Mouse (Mus musculus) lung, postnatal 10 days (tissue): ENCODE measurements around the gene Pitpnm1.
"Not testable (repeated sequence)": the region's sequence is repeated elsewhere in the genome, so short reads cannot be mapped to it uniquely, and the experiment has no call there.

Source experiments
- DNase-seq: peaks from one replicate; pipeline ENCODE4 v3.0.0; 2021

Pitpnm1 gene

DNA sequence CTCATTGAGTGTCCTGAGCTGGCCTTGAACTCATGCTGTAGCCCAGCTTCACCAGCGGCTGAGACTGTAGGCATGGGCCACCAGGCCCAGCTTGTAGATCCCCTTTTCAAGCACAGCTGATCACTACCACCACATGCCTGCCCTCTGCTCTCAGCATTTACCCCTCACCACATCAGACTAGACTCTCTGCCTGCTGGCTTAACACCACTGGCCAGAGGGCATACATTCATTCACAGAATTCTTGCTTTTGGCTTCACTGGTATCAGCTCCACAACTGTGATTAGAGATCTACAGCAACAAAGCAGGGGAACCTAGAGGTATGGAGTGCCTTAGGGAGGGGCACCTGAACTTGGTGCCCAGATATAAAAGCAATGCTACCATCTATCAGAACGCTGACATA is 20.7 kb downstream of the Pitpnm1 start:
- DNase-seq = no peak

DNA sequence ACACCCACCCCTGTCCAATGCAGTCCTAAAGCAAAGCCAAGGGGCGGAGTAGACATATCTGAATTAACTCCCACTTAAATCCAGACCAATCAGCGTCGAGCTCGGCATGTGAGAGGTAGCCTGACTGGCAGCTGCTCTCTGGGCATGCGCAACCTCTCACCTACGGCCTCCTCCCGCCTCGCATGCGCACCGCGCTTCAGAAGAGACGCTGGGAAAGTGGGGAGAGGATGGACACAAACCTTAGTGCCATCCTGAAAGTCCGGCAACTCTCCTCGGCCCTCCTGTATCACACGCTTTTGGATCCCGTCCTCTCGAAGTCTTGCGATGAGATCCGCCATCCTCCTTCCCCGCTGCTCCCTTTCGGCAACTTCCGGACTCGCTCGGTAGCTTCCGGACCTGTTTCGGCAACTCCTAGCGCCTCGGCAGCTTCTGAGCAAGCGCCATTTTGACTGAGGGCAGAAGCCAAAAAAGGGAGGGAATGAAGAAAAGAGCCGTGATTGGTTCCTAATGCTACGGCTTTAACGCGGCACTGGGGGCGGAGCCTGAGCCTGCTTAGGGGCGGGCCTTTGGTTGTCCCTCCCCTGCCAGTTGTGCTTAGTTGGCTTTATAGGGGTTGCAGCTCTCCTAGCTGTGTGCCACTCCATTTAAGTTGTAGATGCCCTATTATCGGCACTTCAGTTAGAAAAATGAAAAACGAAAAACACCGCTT is 21.5 kb downstream of the Pitpnm1 start:
- DNase-seq = peak; percentile 100

DNA sequence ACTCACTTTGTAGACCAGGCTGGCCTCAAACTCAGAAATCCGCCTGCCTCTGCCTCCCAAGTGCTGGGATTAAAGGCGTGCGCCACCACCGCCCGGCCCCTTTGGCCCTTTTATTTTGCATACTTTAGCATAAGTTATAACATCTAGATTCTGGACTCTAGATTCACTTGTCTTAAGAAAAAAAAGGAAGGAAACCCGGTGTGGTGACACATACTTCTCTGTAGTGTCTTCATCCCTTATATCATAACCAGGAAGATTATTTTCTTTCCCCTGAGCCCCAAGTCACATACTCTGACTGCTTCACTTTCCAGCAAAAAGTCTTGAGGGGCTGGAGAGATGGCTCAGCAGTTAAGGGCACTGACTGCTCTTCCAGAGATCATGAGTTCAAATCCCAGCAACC is 22.1 kb downstream of the Pitpnm1 start:
- DNase-seq = not testable (repeated sequence)

DNA sequence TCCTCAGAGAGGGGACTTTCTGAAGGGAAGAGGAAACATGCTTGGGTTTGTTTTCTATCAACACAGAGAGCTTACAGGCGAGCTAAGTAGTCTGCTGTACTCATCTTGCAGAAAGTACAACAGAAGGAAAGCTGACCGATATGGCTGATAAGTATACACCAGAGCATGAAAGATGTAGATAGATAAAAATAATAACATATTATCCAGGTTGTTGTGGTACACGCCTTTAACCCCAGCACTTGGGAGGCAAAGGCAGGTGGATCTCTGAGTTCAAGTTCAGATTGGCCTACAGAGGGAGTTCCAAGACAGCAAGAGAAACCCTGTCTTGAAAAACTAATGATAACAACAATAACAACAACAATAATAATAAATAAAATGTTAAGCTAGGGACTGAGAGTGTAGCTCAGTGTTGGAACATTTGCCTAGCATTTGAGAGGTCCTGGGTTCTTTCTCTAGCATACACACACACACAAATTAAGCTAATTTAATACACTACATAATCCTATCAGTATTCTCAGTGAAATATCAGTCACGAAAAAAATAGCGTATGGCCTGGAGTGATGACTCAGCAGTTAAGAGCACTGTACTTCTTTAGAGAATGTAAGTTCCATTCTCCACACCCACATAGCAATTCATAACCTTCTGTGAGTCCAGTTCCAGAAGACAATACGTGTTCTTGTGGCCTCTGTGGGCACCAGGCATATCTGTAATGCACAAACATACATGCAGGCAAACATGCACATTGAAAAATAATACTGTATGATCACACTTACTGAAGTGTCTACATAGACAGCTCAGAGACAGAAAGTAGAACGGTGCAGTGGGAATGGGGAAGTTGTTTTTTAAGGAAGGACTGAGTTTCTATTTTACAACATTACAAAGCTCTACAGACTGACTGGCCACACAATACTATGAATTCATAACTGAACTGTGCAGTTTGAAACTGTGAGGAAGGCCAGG is 22.9 kb downstream of the Pitpnm1 start:
- no peak for DNase-seq

DNA sequence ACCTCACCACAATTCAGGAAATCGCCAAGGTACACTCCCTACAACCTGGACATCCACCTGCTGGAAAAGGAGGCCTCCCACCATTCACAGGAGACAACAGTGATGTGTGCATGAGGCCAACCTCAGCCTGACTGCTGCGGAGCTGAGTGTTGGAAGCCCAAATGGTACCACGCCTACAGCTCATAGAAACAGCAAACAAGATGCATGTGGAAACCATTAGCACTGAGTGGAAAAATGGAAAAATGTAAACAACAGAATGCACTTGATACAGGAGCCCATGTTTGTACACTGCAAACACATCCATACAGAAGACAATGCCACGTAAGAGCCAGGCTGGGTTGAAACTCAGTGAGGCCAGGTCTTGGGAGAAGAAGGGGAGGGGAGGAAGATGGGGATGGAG is 24.6 kb downstream of the Pitpnm1 start:
- DNase-seq = no peak

DNA sequence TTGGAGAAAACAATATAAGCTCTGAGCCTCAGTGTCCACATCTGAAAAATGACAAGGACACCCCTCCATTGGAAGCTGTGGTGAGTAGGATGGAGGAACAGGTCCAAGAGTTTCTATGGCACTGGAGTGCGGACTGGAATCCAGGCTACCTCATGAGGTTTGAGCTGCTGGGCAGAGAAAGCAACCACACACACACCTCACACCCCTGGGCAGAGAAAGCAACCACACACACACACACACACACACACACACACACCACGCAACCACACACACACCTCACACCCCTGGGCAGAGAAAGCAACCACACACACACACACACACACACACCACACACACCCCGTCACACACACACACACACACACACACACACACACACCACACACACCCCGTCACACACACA is 25.5 kb downstream of the Pitpnm1 start:
- peak; percentile 45 for DNase-seq

DNA sequence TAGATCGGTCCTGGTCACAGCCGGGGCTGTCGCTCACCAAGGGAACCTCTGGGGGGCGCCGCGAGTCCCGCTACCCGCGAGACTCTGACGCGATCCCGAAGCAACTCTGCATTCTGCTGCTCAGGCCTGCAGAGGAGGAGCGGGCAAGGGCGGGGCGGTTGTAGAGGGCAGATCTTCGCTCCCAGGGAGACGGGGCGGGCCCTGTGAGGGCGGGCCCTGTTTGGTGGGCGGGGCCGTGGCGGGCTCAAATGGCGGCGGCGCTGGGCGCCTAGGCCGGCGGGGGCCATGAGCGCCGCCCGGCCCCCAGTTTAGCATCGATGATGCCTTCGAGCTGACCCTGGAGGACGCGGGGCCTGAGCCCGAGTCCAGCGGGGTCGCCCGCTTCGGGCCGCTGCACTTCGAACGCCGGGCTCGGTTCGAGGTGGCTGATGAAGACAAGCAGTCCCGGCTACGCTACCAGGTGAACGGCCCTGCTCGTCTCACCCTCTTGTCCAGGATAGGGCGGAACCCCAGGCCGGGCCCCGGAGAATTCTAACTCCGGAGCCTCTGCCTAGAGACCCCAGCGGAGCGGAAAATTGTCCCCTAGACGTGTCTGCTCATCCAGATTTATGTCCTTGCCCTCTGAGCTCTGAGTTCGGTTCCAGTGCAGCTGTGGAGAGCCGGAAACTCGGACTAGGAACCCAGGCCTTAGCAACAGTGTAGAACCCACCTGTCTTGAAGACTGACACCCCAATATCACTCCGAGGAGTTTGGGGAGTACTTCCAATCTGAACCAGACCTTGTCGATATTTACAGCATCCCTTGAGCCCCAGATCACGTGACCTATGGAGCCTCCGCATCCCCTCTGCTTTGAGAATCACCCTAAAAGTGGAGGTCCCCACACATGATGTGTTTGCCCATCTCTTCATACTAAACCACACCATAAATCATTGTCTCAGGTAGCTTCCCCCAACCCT is 26.2 kb downstream of the Pitpnm1 start, which contains the start of gene Aip:
TSS of gene Aip (minus strand) at position 118 of the 956 bp plus-strand sequence.
- peak; percentile 100 for DNase-seq

DNA sequence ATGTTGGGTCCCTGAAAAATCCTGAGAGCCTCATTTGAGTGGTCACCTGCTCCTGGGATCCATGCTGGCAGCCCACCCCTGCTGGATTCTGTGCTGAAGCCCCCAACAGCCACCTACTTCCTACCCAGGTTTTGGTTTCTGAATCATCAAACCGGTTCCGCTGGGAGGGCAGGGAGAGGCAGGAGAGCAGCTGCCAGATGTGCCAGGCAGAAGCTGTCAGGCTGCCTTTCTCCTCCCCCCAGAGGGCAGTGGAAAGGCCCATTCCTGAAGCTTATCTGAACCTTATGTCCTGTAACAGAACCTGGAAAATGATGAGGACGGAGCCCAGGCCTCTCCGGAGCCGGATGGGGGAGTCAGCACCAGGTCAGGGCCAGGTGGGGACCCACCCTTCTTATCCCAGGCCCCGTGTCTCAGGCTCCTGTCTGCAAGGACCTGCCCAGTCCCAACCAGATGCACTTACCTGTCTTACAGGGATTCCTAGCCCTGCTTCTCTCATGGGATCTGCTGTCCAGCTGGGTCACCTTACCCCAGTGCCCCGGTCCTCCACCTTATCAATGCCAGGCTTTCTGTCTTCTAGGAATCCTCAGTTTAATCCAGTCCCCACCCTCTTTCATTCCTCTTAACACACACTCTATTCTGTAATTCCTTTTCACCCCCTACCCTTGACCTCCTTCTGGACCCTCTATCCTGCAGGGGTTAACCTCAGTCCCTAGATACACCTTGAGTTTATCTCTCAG is 27.1 kb downstream of the Pitpnm1 start:
- no peak for DNase-seq

DNA sequence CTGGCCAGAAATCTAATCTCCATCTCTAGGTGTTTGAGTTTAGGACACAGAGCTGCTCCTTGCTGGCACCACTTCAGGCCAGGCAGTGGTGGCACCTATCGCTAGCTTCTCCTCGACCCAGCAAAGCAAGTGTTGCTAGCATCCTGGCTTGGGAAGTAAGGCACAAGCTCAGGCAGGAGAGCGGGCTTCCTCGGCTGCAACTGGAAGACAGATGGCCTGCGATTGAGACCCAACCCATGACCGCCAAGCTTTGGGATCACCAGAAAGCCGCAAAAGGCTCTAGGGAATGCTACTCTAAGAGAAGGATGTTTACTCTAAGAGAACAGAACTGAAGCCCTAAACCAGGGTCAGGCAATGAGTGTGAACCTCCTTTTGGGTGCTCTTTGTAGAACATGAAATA is 29.7 kb downstream of the Pitpnm1 start:
- no peak for DNase-seq

DNA sequence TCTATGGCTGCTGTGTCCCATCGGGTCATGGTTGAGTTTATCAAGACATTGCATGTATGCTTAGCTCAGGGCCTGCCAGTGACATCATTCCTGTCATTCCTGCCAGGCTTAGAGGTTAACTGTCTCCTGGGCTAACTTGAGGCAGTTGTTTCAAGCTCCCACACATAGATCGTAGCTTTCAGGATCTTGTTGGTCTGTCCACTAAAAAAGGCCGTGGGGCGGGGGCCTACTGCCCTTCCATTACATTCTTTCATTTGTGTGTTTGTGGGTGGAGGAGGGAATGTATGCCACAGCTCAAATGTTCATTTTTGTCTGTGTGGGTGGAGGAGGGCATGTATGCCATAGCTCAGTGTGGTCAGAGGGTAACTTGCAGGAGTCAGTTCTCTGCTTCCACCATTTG is 30.3 kb downstream of the Pitpnm1 start:
- DNase-seq = no peak

DNA sequence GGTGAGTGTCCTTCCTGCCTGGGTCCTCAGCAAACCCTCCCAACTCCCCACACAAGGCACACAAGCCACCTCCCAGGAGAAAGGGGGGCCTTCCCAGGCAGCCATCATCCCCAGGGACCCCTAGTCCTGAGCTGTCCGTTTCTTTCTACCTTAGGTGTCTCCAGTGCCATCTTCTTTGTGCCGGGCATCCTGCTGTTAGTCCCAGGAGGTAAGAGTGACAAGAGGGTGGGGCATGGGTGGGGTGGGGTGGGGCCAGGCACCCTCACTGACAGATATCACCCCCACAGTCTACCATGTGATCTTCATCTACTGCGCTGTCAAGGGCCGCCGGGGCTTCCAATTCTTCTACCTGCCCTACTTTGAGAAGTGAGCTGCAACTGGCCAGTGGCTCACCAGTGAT is 31.3 kb downstream of the Pitpnm1 start:
- DNase-seq = no peak

DNA sequence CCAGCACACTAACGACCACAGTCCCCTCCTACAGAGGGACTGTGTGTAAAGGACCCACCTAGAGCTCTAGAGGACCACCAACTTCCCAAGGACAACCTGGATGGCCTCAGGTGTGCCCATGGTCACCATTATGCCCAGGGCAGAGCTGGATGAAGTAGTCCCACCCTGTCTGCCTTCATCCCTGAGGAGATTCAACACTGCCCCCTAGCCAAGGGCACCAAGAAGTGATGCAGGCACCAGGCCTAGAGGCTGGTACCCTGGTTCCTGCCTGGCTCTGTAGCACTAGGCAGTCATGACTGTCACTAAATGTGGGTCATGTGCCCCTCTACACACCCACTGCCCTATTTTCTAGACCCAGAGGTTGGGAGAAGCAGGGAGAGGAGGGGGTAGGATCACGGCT is 32.0 kb downstream of the Pitpnm1 start:
- no peak for DNase-seq

DNA sequence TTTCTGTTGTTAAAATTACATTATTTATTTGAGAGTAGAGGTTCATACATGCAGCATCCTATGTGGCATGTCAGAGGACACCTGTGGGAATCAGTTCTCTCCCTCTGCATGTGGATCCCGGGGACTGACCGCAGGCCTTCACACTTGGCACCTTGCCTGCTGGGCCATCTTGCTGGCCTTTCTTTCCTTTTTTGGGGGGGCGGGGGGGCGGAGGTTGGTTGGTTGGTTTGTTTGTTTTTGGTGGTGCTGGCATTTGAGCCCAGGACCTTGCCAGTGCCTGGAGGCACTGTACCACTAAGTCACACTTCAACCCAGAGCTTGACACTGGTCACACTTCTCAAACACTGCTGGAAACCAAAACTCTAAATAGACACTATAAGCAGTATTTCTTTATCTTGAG is 34.6 kb downstream of the Pitpnm1 start:
- no peak for DNase-seq

DNA sequence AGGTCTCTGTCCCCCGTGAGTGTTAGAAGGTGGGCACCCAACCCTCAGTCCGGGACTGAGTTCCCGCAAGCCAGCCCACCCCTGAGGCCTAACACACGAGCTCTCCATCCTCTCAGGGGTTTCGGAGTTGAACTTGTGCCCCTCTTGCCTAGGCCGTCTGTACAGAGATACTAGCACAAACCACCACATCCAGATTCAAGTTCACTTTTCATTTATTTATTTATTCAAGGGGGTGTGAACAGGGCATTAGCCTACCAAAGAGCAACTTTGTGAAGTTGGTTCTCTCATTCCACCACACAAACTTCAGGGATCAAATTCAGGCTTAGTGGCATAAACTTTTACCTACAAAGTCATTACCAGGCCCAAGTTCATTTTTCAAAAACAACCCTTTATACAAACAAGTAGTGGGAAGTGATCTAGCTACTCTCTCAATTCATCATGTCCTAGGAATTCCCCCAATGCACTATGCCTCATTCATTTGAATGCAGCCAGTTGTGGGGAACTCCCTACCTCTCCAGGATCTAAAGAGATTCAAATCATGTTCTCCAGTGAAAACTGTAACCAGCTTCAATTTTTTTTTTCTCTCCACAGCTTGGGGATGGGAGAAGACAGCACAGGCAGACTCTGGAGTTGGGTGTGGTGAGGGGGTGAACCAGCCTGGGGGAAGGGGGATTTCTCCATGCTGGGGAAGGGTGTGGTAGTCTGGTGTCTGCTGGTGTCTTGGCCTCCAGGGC is 35.6 kb downstream of the Pitpnm1 start:
- DNase-seq = not testable (repeated sequence)

DNA sequence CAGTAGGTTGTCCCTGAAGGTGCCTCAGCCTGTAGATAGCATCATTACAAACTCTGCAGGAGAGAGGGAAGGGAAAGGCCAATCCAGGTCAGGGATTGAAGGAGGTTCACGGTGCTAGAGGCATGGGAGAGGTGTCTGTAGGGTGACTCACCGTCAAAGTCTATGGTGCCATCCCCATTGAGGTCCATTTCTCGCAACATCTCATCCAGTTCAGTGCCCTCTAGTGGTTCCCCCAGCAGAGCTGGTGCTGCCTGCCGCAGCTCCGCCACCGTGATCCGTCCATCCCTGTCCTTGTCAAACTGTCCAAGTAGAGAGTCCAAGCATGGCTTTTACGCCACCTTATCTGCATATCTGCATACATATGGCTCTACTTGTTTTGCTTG is 36.2 kb downstream of the Pitpnm1 start:
- not testable (repeated sequence) for DNase-seq

DNA sequence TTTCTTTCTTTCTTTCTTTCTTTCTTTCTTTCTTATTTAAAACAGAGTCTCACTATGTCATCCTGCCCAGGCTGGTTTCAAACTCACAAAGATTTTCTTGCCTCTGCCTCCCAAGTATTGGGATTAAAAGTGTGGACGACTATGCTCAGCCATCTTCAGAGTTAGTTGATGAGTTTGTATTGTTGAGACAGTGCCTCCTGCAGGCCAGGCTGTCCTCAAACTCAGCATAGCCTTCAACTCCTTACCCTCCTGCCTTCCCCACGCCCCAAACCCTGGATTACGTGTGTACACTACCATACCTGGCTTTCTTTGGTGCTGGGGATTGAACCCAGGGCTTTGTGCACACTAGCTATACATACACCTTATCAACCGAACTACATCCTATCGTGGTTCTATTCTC is 36.7 kb downstream of the Pitpnm1 start:
- DNase-seq = no peak

DNA sequence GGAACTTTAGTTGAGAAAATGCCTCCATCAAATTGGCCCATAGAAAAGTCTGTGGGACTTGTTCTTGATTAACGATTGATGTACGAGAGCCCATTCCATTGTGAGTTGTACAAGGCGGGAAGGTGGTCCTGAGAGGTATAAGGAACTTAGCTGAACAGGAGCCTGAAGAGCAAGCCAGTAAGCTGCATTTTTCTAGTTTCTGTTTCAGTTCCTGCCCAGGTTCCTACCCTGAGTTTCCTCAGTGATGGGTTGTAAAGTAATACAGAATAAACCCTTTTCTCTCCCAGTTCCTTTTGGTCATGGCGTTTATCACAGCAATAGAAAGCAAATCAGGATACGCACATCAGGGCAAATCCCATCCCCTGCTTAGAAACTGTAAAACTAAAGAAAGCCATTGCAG is 38.1 kb downstream of the Pitpnm1 start:
- no peak for DNase-seq

DNA sequence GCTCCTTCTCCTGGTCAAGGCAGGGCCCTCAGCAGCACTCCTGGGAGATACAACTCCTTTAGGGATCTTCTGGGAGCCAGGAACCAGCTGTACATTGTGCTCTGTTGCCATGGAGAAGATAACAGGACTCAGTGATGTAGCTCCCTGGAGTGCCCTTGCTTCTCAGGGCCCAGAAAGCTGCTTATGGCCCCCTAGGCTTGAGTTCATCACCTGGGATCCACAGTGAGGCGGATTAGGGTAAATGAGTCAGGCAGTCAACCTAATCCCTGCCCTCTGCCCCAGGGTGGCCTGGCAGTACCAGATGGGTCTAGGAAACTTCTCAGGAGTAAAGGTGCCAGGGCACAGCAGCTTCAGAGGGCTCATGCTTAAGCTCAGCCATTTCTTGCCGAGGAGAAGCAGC is 39.6 kb downstream of the Pitpnm1 start, which contains the start of gene Gpr152:
TSS of gene Gpr152 (plus strand) at position 342 of the 400 bp plus-strand sequence.
- DNase-seq = no peak

DNA sequence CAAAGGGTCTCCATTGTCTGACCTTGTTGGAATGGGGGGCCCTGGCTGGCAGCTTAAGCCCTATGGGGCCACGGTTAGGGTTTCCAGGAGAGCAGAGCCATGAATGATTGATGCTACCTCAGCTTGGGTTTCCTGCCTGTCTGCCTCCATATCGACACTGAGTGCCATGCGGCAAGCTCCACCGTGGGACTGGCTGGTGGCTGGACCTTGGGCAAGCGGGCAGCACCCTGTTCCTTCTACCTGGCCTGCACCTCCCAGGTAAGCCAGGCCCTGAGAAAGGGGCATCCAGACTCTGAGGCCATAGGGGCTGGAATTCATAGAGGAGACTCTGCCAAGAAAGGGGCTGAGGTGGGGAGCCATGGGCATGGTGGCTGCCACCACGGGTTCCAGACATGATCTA is 40.3 kb downstream of the Pitpnm1 start:
- DNase-seq = no peak

DNA sequence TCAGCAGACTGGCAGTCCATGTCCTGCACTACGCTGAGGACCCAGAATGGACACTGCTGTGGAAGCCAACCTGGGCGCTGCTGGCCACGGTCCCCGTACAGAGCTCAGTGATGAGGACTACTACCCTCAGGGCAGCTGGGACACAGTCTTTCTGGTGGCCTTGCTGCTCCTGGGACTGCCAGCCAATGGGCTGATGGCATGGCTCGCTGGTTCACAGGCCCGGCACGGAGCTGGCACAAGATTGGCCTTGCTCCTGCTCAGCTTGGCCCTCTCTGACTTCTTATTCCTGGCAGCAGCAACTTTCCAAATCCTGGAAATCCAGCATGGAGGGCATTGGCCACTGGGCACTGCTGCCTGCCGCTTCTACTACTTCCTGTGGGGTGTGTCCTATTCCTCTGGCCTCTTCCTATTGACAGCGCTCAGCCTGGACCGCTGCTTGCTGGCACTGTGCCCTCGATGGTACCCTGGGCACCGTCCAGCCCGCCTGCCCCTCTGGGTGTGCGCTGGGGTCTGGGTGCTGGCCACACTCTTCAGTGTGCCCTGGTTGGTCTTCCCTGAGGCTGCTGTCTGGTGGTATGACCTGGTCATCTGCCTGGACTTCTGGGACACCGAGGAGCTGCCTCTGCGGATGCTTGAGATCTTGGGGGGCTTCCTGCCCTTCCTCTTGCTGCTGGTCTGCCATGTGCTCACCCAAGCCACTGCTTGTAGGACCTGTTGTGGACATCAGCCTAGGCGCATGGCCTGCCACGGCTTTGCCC is 42.8 kb downstream of the Pitpnm1 start:
- no peak for DNase-seq
